ENCODE assay signal across 24 mouse cellular contexts in genomic region chr12:10122102-10122501, GRCm38 (mm10).
DNase-seq lines count a peak whose midpoint lies in the region; ATAC-seq and TF ChIP-seq lines count a peak whose summit lies in the region.
"Had no signal": no experiment of that assay in that cellular context is flagged by ENCODE, and none has a peak within 500 bp of the region (broad histone marks: within the 10 kb centered on the region; RNA-seq: fewer than 3 reads in every experiment).

No protein-coding gene starts in this region.

- H3K27ac ChIP-seq in heart, embryonic 10.5 days = no peak overlapping the region
- H3K27ac ChIP-seq in heart, embryonic 16.5 days (ENCODE audit: low read length) = no peak overlapping the region
- no peak overlapping the region for H3K27ac ChIP-seq in heart, adult 2 months
- no peak overlapping the region for H3K27ac ChIP-seq in embryonic facial prominence, embryonic 10.5 days (replicated peaks)
- H3K27ac ChIP-seq: forebrain, embryonic 10.5 days; hindbrain, embryonic 15.5 days; intestine, embryonic 15.5 days; limb, embryonic 15.5 days; liver, embryonic 14.5 days; midbrain, embryonic 13.5 days; neural tube, embryonic 12.5 days had no signal

- no peaks in the 10 kb centered on the region for H3K9me3 ChIP-seq in heart, embryonic 10.5 days
- H3K9me3 ChIP-seq in heart, embryonic 16.5 days (replicated peaks; ENCODE audit: control insufficient read depth, low read length) = no peaks in the 10 kb centered on the region
- no peaks in the 10 kb centered on the region for H3K9me3 ChIP-seq in embryonic facial prominence, embryonic 10.5 days
- H3K9me3 ChIP-seq: forebrain, embryonic 10.5 days; hindbrain, embryonic 15.5 days; intestine, embryonic 15.5 days; limb, embryonic 15.5 days; megakaryocyte, embryonic 14.5 days; midbrain, embryonic 13.5 days; neural tube, embryonic 12.5 days had no signal

- no peaks in the 10 kb centered on the region for H3K36me3 ChIP-seq in heart, embryonic 10.5 days
- no peaks in the 10 kb centered on the region for H3K36me3 ChIP-seq in heart, embryonic 16.5 days (ENCODE audit: control insufficient read depth, insufficient read depth)
- H3K36me3 ChIP-seq in heart, adult 2 months (ENCODE audit: control insufficient read depth, insufficient read depth, low read length) = no peaks in the 10 kb centered on the region
- H3K36me3 ChIP-seq in embryonic facial prominence, embryonic 10.5 days (replicated peaks) = no peaks in the 10 kb centered on the region
- H3K36me3 ChIP-seq: forebrain, embryonic 10.5 days; hindbrain, embryonic 15.5 days; intestine, embryonic 15.5 days; limb, embryonic 15.5 days; midbrain, embryonic 13.5 days; neural tube, embryonic 12.5 days had no signal

- H3K79me2 ChIP-seq in heart, adult 2 months (replicated peaks; ENCODE audit: control insufficient read depth, insufficient read depth, low read length) = no peaks in the 10 kb centered on the region

- TF ChIP-seq EP300 in heart, adult 2 months (IDR thresholded peaks at IDR 0.05; ENCODE audit: insufficient read depth, low read depth, low read length) = no peak

- peak; percentile 69; the same call in 1 of the 2 replicates for ATAC-seq in heart, embryonic 16.5 days (replicated peaks; ENCODE audit: extremely low read depth, insufficient read depth, low FRiP score)
- ATAC-seq: forebrain, embryonic 16.5 days; intestine, embryonic 15.5 days; midbrain, embryonic 13.5 days had no signal

- H3K4me2 ChIP-seq in heart, embryonic 16.5 days (ENCODE audit: low read depth, low read length) = no peak overlapping the region
- H3K4me2 ChIP-seq: hindbrain, embryonic 15.5 days; intestine, embryonic 15.5 days; limb, embryonic 15.5 days; lung, embryonic 14.5 days; midbrain, embryonic 13.5 days; neural tube, embryonic 12.5 days had no signal

- no peak overlapping the region for H3K9ac ChIP-seq in heart, embryonic 16.5 days (ENCODE audit: low read length)
- H3K9ac ChIP-seq in heart, adult 2 months (ENCODE audit: low read depth, low read length) = no peak overlapping the region
- H3K9ac ChIP-seq: hindbrain, embryonic 15.5 days; intestine, embryonic 15.5 days; limb, embryonic 15.5 days; liver, embryonic 14.5 days; lung, embryonic 14.5 days; midbrain, embryonic 13.5 days; neural tube, embryonic 12.5 days had no signal

- intact Hi-C loops in heart, postnatal 36 days (cut with DNase I) = no loop called here
- intact Hi-C loops in heart, adult 2 months (cut with DNase I) = no loop called here

- no peak overlapping the region for H3K4me3 ChIP-seq in heart, embryonic 10.5 days
- no peak overlapping the region for H3K4me3 ChIP-seq in heart, embryonic 16.5 days (ENCODE audit: low read length)
- H3K4me3 ChIP-seq in heart, adult 2 months = no peak overlapping the region
- H3K4me3 ChIP-seq in embryonic facial prominence, embryonic 10.5 days = no peak overlapping the region
- H3K4me3 ChIP-seq: forebrain, embryonic 10.5 days; hindbrain, embryonic 15.5 days; intestine, embryonic 15.5 days; limb, embryonic 15.5 days; megakaryocyte, embryonic 14.5 days; midbrain, embryonic 13.5 days; neural tube, embryonic 12.5 days had no signal

- 5% methylated on average over 2 of the region's 2 CpGs for WGBS in heart, embryonic 10.5 days
- 21% methylated on average over 2 of the region's 2 CpGs for WGBS in heart, embryonic 16.5 days
- 36% methylated on average over 2 of the region's 2 CpGs for WGBS in heart, adult 2 months
- WGBS in embryonic facial prominence, embryonic 10.5 days = 52% methylated on average over 2 of the region's 2 CpGs

- peaks cover 20% of the 10 kb centered on the region for H3K4me1 ChIP-seq in heart, embryonic 10.5 days
- peaks cover 5% of the 10 kb centered on the region for H3K4me1 ChIP-seq in heart, embryonic 16.5 days (ENCODE audit: control insufficient read depth, insufficient read depth, low read length)
- H3K4me1 ChIP-seq in heart, adult 2 months (ENCODE audit: control insufficient read depth, insufficient read depth, low read length) = no peaks in the 10 kb centered on the region
- peaks cover 10% of the 10 kb centered on the region for H3K4me1 ChIP-seq in embryonic facial prominence, embryonic 10.5 days
- H3K4me1 ChIP-seq: forebrain, embryonic 10.5 days; hindbrain, embryonic 15.5 days; intestine, embryonic 15.5 days; limb, embryonic 15.5 days; megakaryocyte, embryonic 14.5 days; midbrain, embryonic 13.5 days; neural tube, embryonic 12.5 days had no signal

- TF ChIP-seq POLR2A in heart, adult 2 months (IDR thresholded peaks at IDR 0.05; ENCODE audit: insufficient read depth, low read depth, low read length) = no peak

- peaks cover 6% of the 10 kb centered on the region; the same call in 1 of the 2 replicates for H3K27me3 ChIP-seq in heart, embryonic 10.5 days (ENCODE audit: insufficient read depth, poor library complexity, severe bottlenecking)
- no peaks in the 10 kb centered on the region for H3K27me3 ChIP-seq in heart, embryonic 16.5 days (ENCODE audit: control insufficient read depth, insufficient read depth, low read length)
- H3K27me3 ChIP-seq in heart, adult 2 months (ENCODE audit: control insufficient read depth, insufficient read depth, low read length) = no peaks in the 10 kb centered on the region
- no peaks in the 10 kb centered on the region for H3K27me3 ChIP-seq in embryonic facial prominence, embryonic 10.5 days (replicated peaks; ENCODE audit: low read depth, poor library complexity, severe bottlenecking)
- H3K27me3 ChIP-seq: hindbrain, embryonic 15.5 days; intestine, embryonic 15.5 days; limb, embryonic 15.5 days; megakaryocyte, embryonic 14.5 days; midbrain, embryonic 13.5 days; neural tube, embryonic 12.5 days had no signal

- no peak for TF ChIP-seq CTCF in heart, adult 2 months (IDR thresholded peaks at IDR 0.05)

- peak; percentile 77 for DNase-seq in heart, embryonic 10.5 days (ENCODE audit: low spot score)
- no peak for DNase-seq in heart, postnatal 36 days
- DNase-seq in heart, adult 2 months = no peak
- peak; percentile 34 for DNase-seq in embryonic facial prominence, embryonic 10.5 days (ENCODE audit: low spot score)
- DNase-seq in hindlimb bud, embryonic 11.5 days (ENCODE audit: extremely low spot score, low read depth, low spot score) = peak; percentile 33
- no peak for DNase-seq in c-Kit-positive CD71-positive TER-119-positive erythroid progenitor cells, embryonic 14.5 days (ENCODE audit: low spot score)
- no peak for DNase-seq in layer of hippocampus, postnatal 14 days (ENCODE audit: low spot score in 2 of 2)
- DNase-seq: adrenal gland, postnatal 10 days; cerebellum, adult 2 months; cerebellum, postnatal 36 days; gastrocnemius, postnatal 14 days; kidney, postnatal 36 days; lung, embryonic 14.5 days; right cerebral cortex, postnatal 14 days had no signal

Comparison
In these comparisons a context has a peak if more than half of its experiments do, and no peak if none do; other contexts are left out.
1. DNase-seq: peak in heart, embryonic 10.5 days (single experiment), embryonic facial prominence, embryonic 10.5 days (single experiment) and hindlimb bud, embryonic 11.5 days (single experiment); none in heart, postnatal 36 days (0 of 2), heart, adult 2 months (0 of 2), c-Kit-positive CD71-positive TER-119-positive erythroid progenitor cells, embryonic 14.5 days (single experiment) and layer of hippocampus, postnatal 14 days (0 of 2).